Mouse (Mus musculus): Measurements from ENCODE around the gene Ak2.

DNA sequence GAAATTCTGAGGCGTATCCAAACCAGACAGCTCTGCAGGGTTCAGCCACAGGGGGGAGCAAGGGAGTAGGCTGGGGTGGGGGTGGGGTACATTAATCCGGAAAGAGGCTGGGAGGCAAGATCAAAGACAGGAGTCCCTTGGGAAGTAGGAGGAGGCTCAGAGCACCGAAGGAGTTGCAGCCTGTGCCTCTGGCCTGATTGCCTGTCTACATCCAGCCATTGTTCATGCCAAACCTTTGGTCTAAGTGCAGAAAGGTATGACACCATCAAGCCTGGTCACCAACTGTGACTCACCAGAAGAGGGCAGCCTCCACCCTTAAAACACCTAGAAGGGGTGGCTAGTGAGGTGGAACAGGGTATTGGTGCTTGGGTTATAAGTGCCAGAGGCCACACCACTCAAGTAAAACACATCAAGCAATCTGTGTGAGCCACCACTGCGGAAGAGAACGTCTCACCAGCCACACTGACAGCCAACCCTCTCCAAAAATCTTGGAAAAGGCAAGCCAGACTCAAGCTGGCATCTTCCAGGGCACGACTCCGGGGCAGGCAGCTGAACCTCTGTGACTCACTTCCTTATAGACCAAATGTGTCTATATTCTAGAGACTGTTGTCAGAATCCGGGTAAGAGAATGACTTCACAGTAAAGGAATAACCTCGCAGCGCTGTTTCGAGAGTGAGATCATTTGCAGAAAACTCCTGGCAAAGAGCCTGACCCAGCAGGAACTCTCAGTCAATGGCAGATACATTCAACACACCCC, 34.4 kb upstream of the Ak2 start:
- TF ChIP-seq CTCF (IDR thresholded peaks at IDR 0.05; ENCODE audit: borderline replicate concordance, insufficient read depth, low read length) (peak; percentile 22; the same call in 1 of the 2 replicates), POLR2A (IDR thresholded peaks at IDR 0.05; ENCODE audit: low read depth, low read length) (peak; percentile 30; the same call in 1 of the 2 replicates)
